Mouse (Mus musculus) heart, embryonic 14.5 days (tissue): Measurements from ENCODE around the gene Scarf1. TPM values are rescaled to one million over a fixed set of nuclear protein-coding genes. Genes with fewer than 3 reads are reported as not detected.

ENCODE experiments used
- ATAC-seq: fragments of 200-750 bp; cut with Nextera tagmentation; 2 replicates; pipeline ENCODE4 v1.8.0; 2017; ENCODE audit warnings: low read depth, moderate TSS enrichment; ENCODE audit not compliant: insufficient number of reproducible peaks, insufficient read depth, low FRiP score
- H3K27ac ChIP-seq, 2 experiments: fragments of 200-500 bp in 1 of 2; fragments of 300-500 bp in 1 of 2; sonication (generic) in 1 of 2; replicated peaks in 1 of 2; 2 replicates each; pipeline ENCODE4 v1.5.1; 2012 to 2014; ENCODE audit warnings: low read depth in 2 of 2, low read length in 2 of 2, control low read depth in 1 of 2, mild to moderate bottlenecking in 1 of 2, mixed read lengths in 1 of 2; ENCODE audit not compliant: control insufficient read depth in 1 of 2, insufficient read depth in 1 of 2
- H3K27me3 ChIP-seq: fragments of 300-500 bp; sonication (generic); 2 replicates; pipeline ENCODE4 v1.6.1; 2014; ENCODE audit warnings: mild to moderate bottlenecking, low read length, control low read depth; ENCODE audit not compliant: control insufficient read depth, insufficient read depth
- H3K36me3 ChIP-seq: fragments of 300-500 bp; sonication (generic); 2 replicates; pipeline ENCODE4 v1.6.1; 2014; ENCODE audit warnings: mild to moderate bottlenecking, control low read depth, low read length, mixed read lengths; ENCODE audit not compliant: control insufficient read depth, insufficient read depth
- H3K4me1 ChIP-seq, 2 experiments: fragments of 200-500 bp in 1 of 2; fragments of 300-500 bp in 1 of 2; sonication (generic) in 1 of 2; 2 replicates each; pipeline ENCODE4 v1.6.1; 2012 to 2014; ENCODE audit warnings: low read length in 2 of 2, control low read depth in 1 of 2, mixed read lengths in 1 of 2; ENCODE audit not compliant: control insufficient read depth in 2 of 2, insufficient read depth in 2 of 2
- H3K4me2 ChIP-seq: fragments of 300-500 bp; sonication (generic); 2 replicates; pipeline ENCODE4 v1.6.1; 2014; ENCODE audit warnings: mild to moderate bottlenecking, low read length
- H3K4me3 ChIP-seq, 2 experiments: fragments of 200-500 bp in 1 of 2; fragments of 300-500 bp in 1 of 2; sonication (generic) in 1 of 2; 2 replicates each; pipeline ENCODE4 v1.5.1; 2012 to 2014; ENCODE audit warnings: low read length in 2 of 2, mild to moderate bottlenecking in 2 of 2, control low read depth in 1 of 2, low read depth in 1 of 2, moderate library complexity in 1 of 2; ENCODE audit not compliant: control insufficient read depth in 1 of 2, insufficient read depth in 1 of 2
- H3K9ac ChIP-seq: fragments of 300-500 bp; sonication (generic); 2 replicates; pipeline ENCODE4 v1.6.1; 2014; ENCODE audit warnings: mild to moderate bottlenecking, low read length
- H3K9me3 ChIP-seq: fragments of 300-500 bp; sonication (generic); 2 replicates; pipeline ENCODE4 v1.6.1; 2016; ENCODE audit warnings: low read length, control low read depth; ENCODE audit not compliant: control insufficient read depth
- WGBS: fragments of 180-500 bp; shearing (Covaris S2); extraction: QIAGEN DNeasy Blood & Tissue Kit; methylation state at CpG from one replicate; pipeline ENCODE4 v1.1.7; 2014; 5-methylcytosine and 5-hydroxymethylcytosine counted together
- polyA plus RNA-seq: library from polyadenylated mRNA; unstranded; fragments of >200 nt; fragmentation: Nextera tagmentation; extraction: Ambion mirVana; gene quantifications from 2 replicates; pipeline ENCODE4 v1.2.1, GENCODE M21; 2014

Scarf1 gene
- polyA plus RNA-seq, 1 experiment from 2014 or later, result 11.3 TPM

- Histone ChIP-seq H3K4me3 (no peak overlapping the region), H3K9ac (no peak overlapping the region), H3K4me2 (no peak overlapping the region), H3K27ac (no peak overlapping the region), H3K27me3 (no peaks in the 10 kb centered on the region), H3K4me1 (peaks cover 17 to 28% of the 10 kb centered on the region in 2 experiments; a peak in 3 of 4 replicates), H3K9me3 (no peaks in the 10 kb centered on the region), H3K36me3 (0 out of 2 replicates have a peak, but pooled peaks cover 4% of the 10 kb centered on the region)
- 83% methylated on average over 14 of the region's 14 CpGs for WGBS
- ATAC-seq, result no peak
Measured at GRCm38 (mm10) chr11:75560530-75561409, 47.4 kb downstream of the Scarf1 start.

- Histone ChIP-seq H3K9me3 (no peaks in the 10 kb centered on the region), H3K27me3 (no peaks in the 10 kb centered on the region), H3K27ac (no peak overlapping the region), H3K4me3 (no peak overlapping the region), H3K36me3 (0 out of 2 replicates have a peak, but pooled peaks cover 4% of the 10 kb centered on the region), H3K4me1 (peaks cover 23 to 35% of the 10 kb centered on the region in 2 experiments), H3K9ac (no peak overlapping the region), H3K4me2 (no peak overlapping the region)
- no peak for ATAC-seq
- 80% methylated on average over 5 of the region's 5 CpGs for WGBS
Measured at GRCm38 (mm10) chr11:75561410-75561791, 48.1 kb downstream of the Scarf1 start.

- no peak for ATAC-seq
- H3K27ac ChIP-seq, result no peak overlapping the region
- H3K4me2 ChIP-seq, result no peak overlapping the region
- no peak overlapping the region for H3K4me3 ChIP-seq
- H3K4me1 ChIP-seq, result peaks cover 31 to 49% of the 10 kb centered on the region in 2 experiments
- H3K36me3 ChIP-seq, result 0 out of 2 replicates have a peak, but pooled peaks cover 4% of the 10 kb centered on the region
- H3K9ac ChIP-seq, result peak overlapping the region; percentile 59; the same call in 1 of the 2 replicates
- WGBS, result 84% methylated on average over 8 of the region's 8 CpGs
- no peaks in the 10 kb centered on the region for H3K9me3 ChIP-seq
- H3K27me3 ChIP-seq, result no peaks in the 10 kb centered on the region
Measured at GRCm38 (mm10) chr11:75562840-75563239, 49.5 kb downstream of the Scarf1 start.

GRCm38 (mm10) chr11:75563851-75564548 is 50.7 kb downstream of the Scarf1 start:
- ATAC-seq, result peak; percentile 38; the same call in 1 of the 2 replicates
- Histone ChIP-seq H3K4me3 (no peak overlapping the region), H3K27me3 (peaks cover 7% of the 10 kb centered on the region), H3K27ac (peak overlapping the region; percentile 47 to 81), H3K36me3 (peaks cover 4% of the 10 kb centered on the region; the same call in 1 of the 2 replicates), H3K4me2 (peak overlapping the region; percentile 45), H3K9me3 (no peaks in the 10 kb centered on the region), H3K9ac (peak overlapping the region; percentile 59), H3K4me1 (peaks cover 31 to 50% of the 10 kb centered on the region in 2 experiments)
- WGBS, result 13% methylated on average over 18 of the region's 18 CpGs

- Histone ChIP-seq H3K4me1 (peaks cover 31 to 50% of the 10 kb centered on the region in 2 experiments), H3K27me3 (peaks cover 17% of the 10 kb centered on the region), H3K9me3 (no peaks in the 10 kb centered on the region), H3K9ac (peak overlapping the region; percentile 16; the same call in 1 of the 2 replicates), H3K4me3 (no peak overlapping the region), H3K36me3 (peaks cover 9% of the 10 kb centered on the region; the same call in 1 of the 2 replicates), H3K4me2 (no peak overlapping the region), H3K27ac (0 out of 4 replicates have a peak overlapping the region, but pooled peaks of 1 of the 2 experiments have one; percentile 9)
- ATAC-seq, result no peak
- 83% methylated on average over 2 of the region's 2 CpGs for WGBS
Measured at GRCm38 (mm10) chr11:75565849-75566248, 52.5 kb downstream of the Scarf1 start.

- 0 out of 2 replicates have a peak overlapping the region, but pooled peaks have one; percentile 11 for H3K4me2 ChIP-seq
- no peak overlapping the region for H3K9ac ChIP-seq
- H3K27ac ChIP-seq, result 0 out of 4 replicates have a peak overlapping the region, but pooled peaks of 1 of the 2 experiments have one; percentile 31
Measured at GRCm38 (mm10) chr11:75566276-75567196, 53.2 kb downstream of the Scarf1 start.

More at GRCm38 (mm10) chr11:75566276-75567196, 53.2 kb downstream of the Scarf1 start:
- ATAC-seq, result peak; percentile 9; the same call in 1 of the 2 replicates
- H3K9me3 ChIP-seq, result no peaks in the 10 kb centered on the region
- no peak overlapping the region for H3K4me3 ChIP-seq
- WGBS, result 42% methylated on average over 13 of the region's 13 CpGs
- H3K36me3 ChIP-seq, result peaks cover 9% of the 10 kb centered on the region; the same call in 1 of the 2 replicates
- peaks cover 31 to 50% of the 10 kb centered on the region in 2 experiments for H3K4me1 ChIP-seq
- H3K27me3 ChIP-seq, result peaks cover 18% of the 10 kb centered on the region
